Mouse (Mus musculus) heart, adult 2 months (tissue): ENCODE results near the gene Olfr1124.

ENCODE experiments used
- CTCF ChIP-seq: fragments of 200-600 bp; IDR thresholded peaks from 2 replicates; pipeline ENCODE4 v1.8.1; 2022; ENCODE audit warnings: antibody characterized with exemption, mild to moderate bottlenecking, moderate library complexity
- POLR2A ChIP-seq: fragments of 200-500 bp; IDR thresholded peaks from 2 replicates; pipeline ENCODE4 v1.6.1; 2011; ENCODE audit warnings: mild to moderate bottlenecking, low read depth, low read length, control low read depth; ENCODE audit not compliant: insufficient read depth

GRCm38 (mm10) chr2:87453662-87454061 lies 23.6 kb downstream of the Olfr1124 start, which contains the start of gene Olfr1126:
- TF ChIP-seq CTCF, result no peak
- TF ChIP-seq POLR2A, result no peak
